Comparison of ENCODE assay signal across 17 mouse cellular contexts in genomic region chrX:109001277-109001676, GRCm38 (mm10). TPM values are rescaled to one million over a fixed set of nuclear protein-coding genes. Genes with fewer than 3 reads are reported as not detected.
DNase-seq lines count a peak whose midpoint lies in the region; ATAC-seq and TF ChIP-seq lines count a peak whose summit lies in the region.
"Had no signal": no experiment of that assay in that cellular context is flagged by ENCODE, and none has a peak within 500 bp of the region (broad histone marks: within the 10 kb centered on the region; RNA-seq: fewer than 3 reads in every experiment).

No protein-coding gene starts in this region.

- ATAC-seq in liver, embryonic 12.5 days, result no peak
- ATAC-seq: hindbrain, postnatal 0 days; midbrain, embryonic 13.5 days; Patski had no signal

- WGBS in liver, adult 2 months, result 60% methylated on average over 4 of the region's 4 CpGs
- 44% methylated on average over 4 of the region's 4 CpGs for WGBS in liver, embryonic 12.5 days (ENCODE audit: insufficient replicate concordance)
- WGBS in midbrain, embryonic 10.5 days, result 74% methylated on average over 4 of the region's 4 CpGs

- no peak overlapping the region for H3K4me3 ChIP-seq in liver, adult 2 months (ENCODE audit: insufficient read depth, low read depth, low read length)
- no peak overlapping the region for H3K4me3 ChIP-seq in liver, embryonic 12.5 days
- no peak overlapping the region for H3K4me3 ChIP-seq in midbrain, embryonic 10.5 days
- H3K4me3 ChIP-seq: embryonic facial prominence, embryonic 13.5 days; midbrain, embryonic 13.5 days had no signal

- no peaks in the 10 kb centered on the region for H3K79me2 ChIP-seq in liver, adult 2 months (ENCODE audit: control insufficient read depth, insufficient read depth, low read length)

- no peaks in the 10 kb centered on the region; the same call in 1 of the 2 replicates for H3K36me3 ChIP-seq in liver, adult 2 months (ENCODE audit: control insufficient read depth, insufficient read depth, low read length)
- H3K36me3 ChIP-seq in liver, embryonic 12.5 days, result no peaks in the 10 kb centered on the region; the same call in 1 of the 2 replicates
- H3K36me3 ChIP-seq in midbrain, embryonic 10.5 days, result peaks cover 10% of the 10 kb centered on the region
- H3K36me3 ChIP-seq: embryonic facial prominence, embryonic 13.5 days; midbrain, embryonic 13.5 days had no signal

- H3K9me3 ChIP-seq in liver, embryonic 12.5 days (replicated peaks), result no peaks in the 10 kb centered on the region
- no peaks in the 10 kb centered on the region for H3K9me3 ChIP-seq in midbrain, embryonic 10.5 days (replicated peaks)
- H3K9me3 ChIP-seq: embryonic facial prominence, embryonic 13.5 days; midbrain, embryonic 13.5 days had no signal

- H3K4me1 ChIP-seq in liver, adult 2 months (ENCODE audit: control insufficient read depth, insufficient read depth, low read length), result no peaks in the 10 kb centered on the region
- H3K4me1 ChIP-seq in liver, embryonic 12.5 days, result no peaks in the 10 kb centered on the region
- no peaks in the 10 kb centered on the region for H3K4me1 ChIP-seq in midbrain, embryonic 10.5 days
- H3K4me1 ChIP-seq: embryonic facial prominence, embryonic 13.5 days; midbrain, embryonic 13.5 days had no signal

- H3K4me2 ChIP-seq in liver, embryonic 12.5 days, result no peak overlapping the region
- H3K4me2 ChIP-seq: embryonic facial prominence, embryonic 13.5 days; midbrain, embryonic 13.5 days had no signal

- H3K27ac ChIP-seq in liver, adult 2 months (replicated peaks; ENCODE audit: insufficient read depth, low read depth, low read length), result no peak overlapping the region
- H3K27ac ChIP-seq in liver, embryonic 12.5 days, result no peak overlapping the region
- no peak overlapping the region for H3K27ac ChIP-seq in midbrain, embryonic 10.5 days (replicated peaks)
- H3K27ac ChIP-seq: embryonic facial prominence, embryonic 13.5 days; hindbrain, postnatal 0 days; midbrain, embryonic 13.5 days had no signal

- TF ChIP-seq CTCF in liver, adult 2 months (IDR thresholded peaks at IDR 0.05; ENCODE audit: low read depth, low read length), result no peak

- no peak for TF ChIP-seq POLR2A in liver, adult 2 months (IDR thresholded peaks at IDR 0.05; ENCODE audit: extremely low read depth, insufficient read depth, low read length)

- H3K27me3 ChIP-seq in liver, adult 2 months (ENCODE audit: control insufficient read depth, insufficient read depth, low read length), result no peaks in the 10 kb centered on the region
- H3K27me3 ChIP-seq in liver, embryonic 12.5 days (replicated peaks), result no peaks in the 10 kb centered on the region
- H3K27me3 ChIP-seq in midbrain, embryonic 10.5 days (ENCODE audit: low read depth, poor library complexity, severe bottlenecking), result no peaks in the 10 kb centered on the region
- H3K27me3 ChIP-seq: embryonic facial prominence, embryonic 13.5 days; midbrain, embryonic 13.5 days had no signal

- peak; percentile 2 for DNase-seq in embryo, embryonic 11 days
- no peak for DNase-seq in embryo, embryonic 10 days (ENCODE audit: low spot score)
- DNase-seq in liver, adult 2 months (ENCODE audit: extremely low read depth, low read depth, low spot score), result peak; percentile 1
- peak; percentile 38 for DNase-seq in NIH3T3 (ENCODE audit: low read depth)
- peak; percentile 2 for DNase-seq in naive thymus-derived CD4-positive, alpha-beta T cell, adult 2 months (ENCODE audit: low read depth)
- no peak for DNase-seq in midbrain, embryonic 10.5 days (ENCODE audit: low spot score)
- no peak for DNase-seq in adrenal gland, adult (ENCODE audit: inconsistent age in 2 of 2, low spot score in 1 of 2)
- DNase-seq: adrenal gland, postnatal 10 days; cerebellum, adult 9-11 months; lung, adult 2 months; right cerebral cortex, postnatal 4 days; thymus, postnatal 14 days had no signal

- no peak overlapping the region for H3K9ac ChIP-seq in liver, adult 2 months (ENCODE audit: low read depth, low read length)
- no peak overlapping the region for H3K9ac ChIP-seq in liver, embryonic 12.5 days
- H3K9ac ChIP-seq: embryonic facial prominence, embryonic 13.5 days; midbrain, embryonic 13.5 days had no signal

RNA-seq across cellular contexts. Expression of gene Hmgn5, which starts 11.9 kb away (rescaled TPM):
- 3.6 and 4.5 TPM in 2 replicates for total RNA-seq in liver, adult 2 months (2014; rRNA removed)
- polyA plus RNA-seq in liver, adult 2 months (2012; rRNA removed), result 0.64 and 0.85 TPM in 2 replicates
- 24.4 and 24.6 TPM in 2 replicates for polyA plus RNA-seq in liver, embryonic 12.5 days (2016; fragmentation: Nextera tagmentation; extraction: Ambion mirVana)
- polyA plus RNA-seq in midbrain, embryonic 10.5 days (2016; fragmentation: Nextera tagmentation; extraction: Ambion mirVana), result 22.8 and 26.5 TPM in 2 replicates

Comparison
In these comparisons a context has a peak if more than half of its experiments do, and no peak if none do; other contexts are left out.
1. DNase-seq: peak in embryo, embryonic 11 days (single experiment), liver, adult 2 months (single experiment), NIH3T3 (single experiment) and naive thymus-derived CD4-positive, alpha-beta T cell, adult 2 months (single experiment); none in embryo, embryonic 10 days (single experiment), midbrain, embryonic 10.5 days (single experiment) and adrenal gland, adult (0 of 2).
2. RNA of gene Hmgn5, which starts 11.9 kb away (polyA plus RNA-seq): 24.4 to 24.6 TPM in liver, embryonic 12.5 days and 22.8 to 26.5 TPM in midbrain, embryonic 10.5 days; 0.64 to 0.85 TPM in liver, adult 2 months; every median in the first group is over 10 times any median in the second.